7 mouse cellular contexts compared by ENCODE assay signal in the genomic region with DNA sequence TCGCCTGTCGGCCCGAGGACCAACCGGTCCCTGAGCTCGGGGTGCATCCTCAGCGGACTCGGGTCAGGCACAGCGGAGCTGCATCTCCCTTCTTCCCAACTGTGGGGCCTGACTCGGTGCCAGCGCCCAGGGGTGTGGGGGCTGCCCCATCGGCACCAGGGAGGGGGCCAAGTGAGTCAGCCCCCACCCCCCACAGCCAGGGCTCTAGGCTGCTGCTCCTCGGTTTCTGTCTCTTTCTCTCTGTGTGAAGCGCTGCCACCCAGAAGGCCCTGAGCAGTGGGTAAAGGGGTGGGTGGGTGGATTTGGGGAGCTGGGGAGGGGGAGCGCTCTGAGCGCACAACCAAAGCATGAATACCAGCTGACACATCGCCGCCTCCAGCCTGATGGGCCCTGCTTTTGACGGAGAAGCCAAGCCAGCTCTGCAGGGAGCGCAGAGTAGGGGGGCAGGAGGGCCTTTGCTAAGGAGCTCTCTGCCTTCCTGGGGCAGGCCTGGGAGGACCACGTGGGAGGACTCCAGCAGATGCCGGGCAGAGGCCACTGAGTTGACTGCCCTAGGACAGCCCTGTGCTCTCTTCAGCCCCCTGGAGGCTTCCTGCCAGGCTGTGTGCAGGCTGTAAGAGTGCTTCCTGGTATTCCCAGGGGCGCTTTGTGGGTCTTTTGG. TPM values are rescaled to one million over a fixed set of nuclear protein-coding genes. Genes with fewer than 3 reads are reported as not detected.
A peak's percentile ranks its signal among the peaks of the same experiment; 100 is the strongest.
DNase-seq lines count a peak whose midpoint lies in the region; ATAC-seq and TF ChIP-seq lines count a peak whose summit lies in the region.

No protein-coding gene starts in this region.

- under 1% methylated on average over 22 of the region's 22 CpGs for whole genome bisulfite sequencing in hindbrain, embryonic 13.5 days

- H3K9me3 ChIP-seq in E14TG2a.4 (ENCODE audit: low read length): no peaks in the 10 kb centered on the region
- H3K9me3 ChIP-seq in hindbrain, embryonic 13.5 days: no peaks in the 10 kb centered on the region

- no peaks in the 10 kb centered on the region for H3K36me3 ChIP-seq in E14TG2a.4 (ENCODE audit: insufficient read depth, low read length)
- no peaks in the 10 kb centered on the region for H3K36me3 ChIP-seq in hindbrain, embryonic 13.5 days

- peaks cover 98% of the 10 kb centered on the region for H3K27me3 ChIP-seq in E14TG2a.4 (ENCODE audit: insufficient read depth, low read length)
- H3K27me3 ChIP-seq in hindbrain, embryonic 13.5 days: peaks cover 44% of the 10 kb centered on the region

- peaks cover 48% of the 10 kb centered on the region for H3K4me1 ChIP-seq in E14TG2a.4 (replicated peaks; ENCODE audit: low read depth, low read length)
- no peaks in the 10 kb centered on the region for H3K4me1 ChIP-seq in embryonic fibroblast, embryonic 13.5 days (ENCODE audit: control insufficient read depth, insufficient read depth, low read length)
- peaks cover 68% of the 10 kb centered on the region for H3K4me1 ChIP-seq in hindbrain, embryonic 13.5 days (replicated peaks)

- H3K27ac ChIP-seq in embryonic fibroblast, embryonic 13.5 days (ENCODE audit: insufficient read depth, low read length): no peak overlapping the region
- peak overlapping the region; percentile 30 for H3K27ac ChIP-seq in hindbrain, embryonic 13.5 days
- peak overlapping the region; percentile 90 for H3K27ac ChIP-seq in left cerebral cortex, adult 2 months

- peak overlapping the region; percentile 98 for H3K4me2 ChIP-seq in hindbrain, embryonic 13.5 days

- peak; percentile 49 for ATAC-seq in hindbrain, embryonic 13.5 days (ENCODE audit: low FRiP score)

- peak overlapping the region; percentile 79 for H3K4me3 ChIP-seq in E14TG2a.4 (replicated peaks; ENCODE audit: low read length)
- peak overlapping the region; percentile 60 for H3K4me3 ChIP-seq in embryonic fibroblast, embryonic 13.5 days (ENCODE audit: insufficient read depth, low read length)
- peak overlapping the region; percentile 52 for H3K4me3 ChIP-seq in hindbrain, embryonic 13.5 days
- peak overlapping the region; percentile 92 for H3K4me3 ChIP-seq in left cerebral cortex, adult 2 months

- intact Hi-C loops in left cerebral cortex, adult 2 months (cut with DNase I): loop anchor here (2.0 to 5.0 kb wide), 4 partner anchors 67 to 214 kb away; a partner anchor contains a TSS

- no peak for TF ChIP-seq POLR2A in embryonic fibroblast, embryonic 13.5 days (IDR thresholded peaks at IDR 0.05; ENCODE audit: low read depth, low read length)

- TF ChIP-seq CTCF in E14TG2a.4 (conservative IDR thresholded peaks at IDR 0.05; ENCODE audit: low read length): no peak; the same call in 1 of the 2 replicates
- TF ChIP-seq CTCF in embryonic fibroblast, embryonic 13.5 days (IDR thresholded peaks at IDR 0.05; ENCODE audit: borderline replicate concordance, insufficient read depth, low read length): no peak
- peak; percentile 33 for TF ChIP-seq CTCF in left cerebral cortex, adult 2 months (IDR thresholded peaks at IDR 0.05)

- peak overlapping the region; percentile 75 for H3K9ac ChIP-seq in hindbrain, embryonic 13.5 days

- DNase-seq in MN1 (ENCODE audit: low spot score): peak; percentile 69
- peak; percentile 58 to 68 for DNase-seq in left cerebral cortex, adult 2 months (ENCODE audit: extremely low spot score in 1 of 2, low spot score in 2 of 2)
- peak; percentile 69 for DNase-seq in lung, postnatal 36 days
- DNase-seq in right cerebral cortex, postnatal 36 days (ENCODE audit: low spot score in 2 of 2): peak; percentile 56 to 67

RNA-seq across cellular contexts. Expression of a gene that starts 0.5 kb away (rescaled TPM):
- polyA plus RNA-seq in embryonic fibroblast, embryonic 13.5 days (2011; ENCODE audit: insufficient read length, low read depth, missing spikeins): 1.5 TPM in 2 replicates
- polyA plus RNA-seq in hindbrain, embryonic 13.5 days (2015; fragmentation: Nextera tagmentation; extraction: Ambion mirVana): 2.8 and 3.1 TPM in 2 replicates
- total RNA-seq in left cerebral cortex, adult 2 months (2021): 10 to 100 TPM; 82.4 to 90.1 TPM
